Mouse (Mus musculus): Measurements from ENCODE around the gene Runx2.

Gene Runx2

DNA sequence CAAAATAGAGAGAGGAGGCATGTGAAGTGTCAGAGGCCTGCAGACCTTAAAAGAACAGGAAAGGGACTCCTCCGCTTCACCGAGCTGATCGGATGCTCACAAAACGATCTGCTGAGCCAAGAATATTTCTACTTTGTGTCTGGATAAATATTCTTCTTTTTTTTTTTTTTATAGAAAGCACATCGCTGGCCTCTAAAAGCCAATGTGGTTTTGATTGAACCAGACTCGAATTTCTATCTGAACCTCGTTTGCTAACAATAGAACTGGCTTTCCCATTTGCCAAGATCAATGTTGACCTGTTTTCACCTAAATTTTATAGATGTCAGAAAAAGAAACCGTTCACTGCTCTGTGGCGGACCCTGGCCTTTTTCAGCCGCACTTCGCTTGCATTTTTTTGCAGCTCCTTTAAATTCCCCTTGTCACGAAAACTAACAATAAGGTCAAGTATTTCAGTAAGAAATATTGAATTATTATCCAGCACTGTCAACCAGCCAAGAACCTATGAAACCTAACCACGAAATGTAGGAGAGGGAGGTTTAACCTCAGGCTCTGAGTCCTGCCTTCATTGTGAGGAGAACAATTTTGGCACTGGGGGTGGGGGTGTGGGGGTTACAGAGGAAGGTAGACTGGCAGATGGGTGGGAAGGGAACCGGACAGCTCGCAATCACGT lies 222.4 kb downstream of the Runx2 start:
- in situ Hi-C loops (cut with MboI) = no loop called here

GRCm38 (mm10) chr17:44588470-44588869 lies 226.1 kb downstream of the Runx2 start:
- in situ Hi-C loops (cut with MboI) = no loop called here

- in situ Hi-C loops (cut with MboI) = no loop called here
These were observed 226.6 kb downstream of the Runx2 start for GRCm38 (mm10) chr17:44588020-44588419.

- in situ Hi-C loops (cut with MboI) = no loop called here
These were observed 228.4 kb downstream of the Runx2 start for GRCm38 (mm10) chr17:44586196-44586595.

GRCm38 (mm10) chr17:44584781-44585180 lies 229.8 kb downstream of the Runx2 start:
- in situ Hi-C loops (cut with MboI) = no loop called here

DNA sequence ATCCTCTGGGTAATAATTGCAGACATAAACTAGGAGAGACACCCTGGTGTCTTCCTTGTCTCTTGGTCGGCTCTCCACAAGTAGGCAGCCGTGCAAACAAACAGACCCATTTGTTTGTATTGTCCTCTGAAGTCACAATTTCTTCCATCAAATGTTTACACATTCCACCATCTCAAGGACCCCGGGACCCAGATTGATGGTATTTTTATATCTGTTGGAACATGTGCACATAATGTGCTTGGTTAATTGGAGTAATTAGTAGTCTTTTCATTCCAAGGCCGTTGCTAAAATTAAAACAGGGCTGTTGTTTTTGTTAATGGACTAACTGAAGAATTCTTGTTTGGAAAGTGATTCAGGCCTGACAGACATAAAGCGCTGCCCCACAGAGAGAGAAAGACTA lies 236.8 kb downstream of the Runx2 start:
- in situ Hi-C loops (cut with MboI) = no loop called here

- in situ Hi-C loops (cut with MboI) = no loop called here
These were observed 243.7 kb downstream of the Runx2 start for GRCm38 (mm10) chr17:44570899-44571298.

DNA sequence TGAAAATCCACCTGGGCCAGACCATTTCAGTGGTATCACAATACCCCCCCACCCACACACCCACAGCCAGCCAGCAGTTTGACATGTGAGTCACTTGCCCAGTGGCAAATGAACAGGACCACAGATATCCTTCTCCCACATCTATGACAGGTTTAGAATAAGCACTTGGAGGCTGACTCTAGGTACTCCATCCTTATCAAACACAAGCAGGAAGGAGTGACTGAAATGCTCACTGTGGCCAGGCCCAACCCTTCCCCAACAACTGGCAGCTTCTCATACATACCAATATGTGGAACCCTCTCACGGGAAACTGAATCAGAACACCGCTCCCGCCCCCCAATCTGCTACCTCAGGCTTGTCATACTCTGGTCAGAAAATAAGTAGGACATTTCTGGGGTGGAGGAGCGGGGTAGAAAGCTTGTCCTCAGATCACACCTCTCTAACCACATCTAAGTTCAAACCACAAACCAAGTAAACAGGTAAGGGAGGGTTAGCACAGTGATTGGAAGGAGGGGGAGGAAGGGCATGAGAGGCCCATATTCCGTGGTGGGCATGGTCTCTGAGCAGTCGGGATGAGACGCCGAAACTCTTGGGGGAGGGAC lies 245.5 kb downstream of the Runx2 start:
- in situ Hi-C loops (cut with MboI) = no loop called here

GRCm38 (mm10) chr17:44566992-44567391 lies 247.6 kb downstream of the Runx2 start:
- in situ Hi-C loops (cut with MboI) = no loop called here

- in situ Hi-C loops (cut with MboI) = no loop called here
These were observed 248.6 kb downstream of the Runx2 start for GRCm38 (mm10) chr17:44565884-44566515.

DNA sequence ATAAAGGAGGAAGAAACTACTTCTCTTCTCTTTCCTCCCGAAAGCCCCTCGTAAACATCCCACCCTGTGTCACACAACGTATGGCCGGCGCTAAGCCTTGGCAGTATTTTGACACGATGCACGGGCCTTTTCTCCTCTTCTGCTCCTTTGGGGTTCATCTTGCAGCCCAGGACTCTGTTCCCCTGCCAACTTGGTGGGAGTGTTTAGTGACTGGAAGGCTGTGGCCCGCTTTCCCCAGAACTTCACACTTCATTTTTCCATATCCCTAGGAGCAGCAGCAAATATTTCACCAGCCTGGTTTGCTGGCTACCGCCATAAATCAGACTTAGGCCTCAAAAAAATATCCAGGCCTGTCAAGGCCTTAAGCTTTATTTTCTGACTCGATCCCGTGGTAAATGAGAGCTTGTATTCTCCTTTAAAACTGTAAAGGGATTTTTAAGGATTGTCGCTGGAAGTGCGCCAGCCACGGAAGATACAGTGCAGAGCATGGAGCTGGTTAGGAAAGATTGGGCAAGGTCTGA lies 249.2 kb downstream of the Runx2 start:
- in situ Hi-C loops (cut with MboI) = no loop called here

GRCm38 (mm10) chr17:44564611-44565198 lies 249.9 kb downstream of the Runx2 start:
- in situ Hi-C loops (cut with MboI) = no loop called here

DNA sequence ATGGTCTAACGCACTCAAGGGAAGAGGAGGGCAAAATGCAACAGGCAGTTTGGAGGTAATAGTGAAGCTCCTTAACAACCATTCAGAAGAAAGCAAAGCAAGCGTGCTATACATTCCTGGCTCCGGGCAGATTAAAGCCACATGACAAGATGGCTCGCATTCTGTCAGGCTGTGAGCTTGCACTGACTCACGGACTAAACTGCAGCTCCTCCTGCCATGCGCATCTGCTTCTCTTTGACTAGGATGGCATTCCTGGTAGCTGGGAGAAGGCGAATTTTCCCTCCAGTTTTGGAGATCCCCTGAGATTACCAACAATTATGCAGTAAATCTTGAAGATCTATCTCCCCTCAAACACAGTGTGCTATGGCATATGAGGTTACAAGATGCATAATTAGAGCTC lies 254.6 kb downstream of the Runx2 start:
- in situ Hi-C loops (cut with MboI) = no loop called here

DNA sequence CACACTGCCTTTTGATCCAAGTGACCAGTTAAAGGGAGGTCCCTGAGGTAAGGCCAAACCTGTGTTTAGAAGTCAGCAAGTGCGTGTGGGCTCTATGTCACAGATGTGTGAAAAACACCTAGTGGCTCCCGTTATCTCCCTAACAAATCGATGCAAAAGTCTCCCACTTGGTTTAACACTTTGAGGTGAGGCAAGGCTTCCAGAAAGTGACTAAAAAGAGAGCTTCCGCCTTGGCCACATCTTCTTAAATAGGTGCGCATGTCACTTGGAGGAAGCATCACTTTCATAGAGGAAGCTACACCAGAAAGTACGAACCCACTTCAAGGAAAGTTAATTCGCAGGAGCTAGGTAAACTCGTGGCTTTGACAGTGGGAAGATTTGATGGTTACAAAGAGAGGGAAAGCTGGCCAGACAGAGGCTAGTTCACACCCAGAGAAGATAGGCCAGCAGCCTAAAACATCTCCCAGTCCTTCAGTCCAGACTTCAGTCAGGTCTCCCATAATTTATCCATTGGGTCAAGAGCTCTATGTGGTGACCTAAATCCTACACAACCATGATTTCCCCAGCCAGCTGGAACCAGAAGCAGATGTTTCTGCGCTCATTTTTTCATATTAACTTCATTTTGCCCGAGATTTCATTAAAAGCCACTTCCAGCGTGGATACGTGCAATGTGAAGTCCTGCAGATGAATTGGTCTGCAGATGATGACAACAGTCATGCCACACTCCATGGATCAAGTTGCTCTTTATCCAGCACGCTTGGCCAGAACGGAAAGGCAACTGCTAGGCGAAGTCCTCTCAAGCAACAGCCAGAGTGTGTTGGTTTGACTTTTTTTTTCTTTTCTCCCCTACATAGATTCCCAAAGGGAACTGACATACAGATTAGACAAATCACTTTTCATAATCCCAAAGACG lies 257.1 kb downstream of the Runx2 start:
- in situ Hi-C loops (cut with MboI) = no loop called here

GRCm38 (mm10) chr17:44554941-44555340 lies 259.7 kb downstream of the Runx2 start:
- in situ Hi-C loops (cut with MboI) = no loop called here

DNA sequence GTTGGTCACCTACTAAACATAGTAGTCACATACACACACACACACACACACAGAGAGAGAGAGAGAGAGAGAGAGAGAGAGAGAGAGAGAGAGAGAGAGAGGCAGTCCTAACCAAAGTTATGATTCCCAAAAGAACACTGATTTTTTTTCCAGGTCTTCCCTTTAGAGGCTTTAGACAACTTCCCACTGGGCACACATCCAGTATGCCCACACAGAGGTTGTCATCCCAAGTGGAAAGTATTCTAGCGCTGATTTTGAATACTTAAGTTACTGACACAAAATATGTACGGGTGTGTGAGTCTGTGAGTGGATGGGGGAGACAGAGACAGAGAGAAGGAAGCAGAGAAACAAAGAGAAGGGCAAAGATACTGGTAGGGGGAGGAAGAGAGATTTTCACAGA lies 265.0 kb downstream of the Runx2 start:
- in situ Hi-C loops (cut with MboI) = no loop called here

- in situ Hi-C loops (cut with MboI) = no loop called here
These were observed 266.7 kb downstream of the Runx2 start for GRCm38 (mm10) chr17:44547922-44548321.

DNA sequence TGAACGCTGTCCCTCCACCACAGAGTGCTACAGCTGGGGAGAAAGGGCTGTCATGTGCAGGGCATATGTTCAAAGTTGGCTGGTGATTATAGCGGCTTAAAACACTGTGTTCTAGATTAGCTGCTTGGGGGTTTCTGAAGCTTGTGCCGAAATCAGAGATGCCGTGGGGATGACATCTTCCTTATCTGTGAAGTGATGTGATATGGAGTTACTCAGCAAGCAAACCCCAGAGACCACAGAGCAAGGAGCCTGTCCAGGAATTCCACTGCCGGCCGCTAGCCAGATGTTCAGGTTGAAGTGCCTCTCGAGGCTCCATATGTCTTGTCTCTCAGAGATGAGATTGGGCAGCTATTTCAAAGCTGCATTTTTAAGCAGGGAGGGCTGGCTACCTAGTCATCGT lies 267.8 kb downstream of the Runx2 start:
- in situ Hi-C loops (cut with MboI) = no loop called here

DNA sequence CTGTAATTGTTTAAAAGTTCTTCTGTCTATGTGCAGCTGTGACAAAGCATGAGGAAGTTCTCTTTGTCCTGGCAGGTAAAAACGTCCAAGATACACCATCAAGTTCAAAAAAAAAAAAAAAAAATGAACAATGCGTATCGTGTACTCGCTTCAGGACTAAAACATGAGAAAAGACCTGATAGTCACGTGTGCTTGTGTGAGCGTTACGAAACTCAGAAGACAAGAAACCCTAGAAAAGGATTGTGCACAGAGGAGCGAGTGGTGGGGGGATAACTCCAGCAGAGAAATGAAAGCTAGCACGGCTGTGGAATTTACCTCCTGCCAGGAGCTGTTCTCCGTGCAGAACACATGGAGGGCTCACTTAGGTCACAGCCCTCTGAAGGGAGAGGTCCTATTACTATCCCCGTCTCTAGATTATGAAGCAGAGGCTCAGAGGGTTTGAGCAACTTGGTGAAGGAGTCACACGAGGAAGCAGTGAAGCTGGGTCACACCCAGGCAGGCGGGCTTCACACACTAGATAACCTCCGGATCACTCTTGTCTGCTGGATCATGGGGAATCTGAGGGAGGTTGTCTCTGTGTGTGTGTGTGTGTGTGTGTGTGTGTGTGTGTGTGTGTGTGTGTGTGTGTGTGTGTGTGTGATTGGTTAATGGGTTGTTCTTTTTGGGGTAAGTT lies 269.3 kb downstream of the Runx2 start:
- in situ Hi-C loops (cut with MboI) = no loop called here

DNA sequence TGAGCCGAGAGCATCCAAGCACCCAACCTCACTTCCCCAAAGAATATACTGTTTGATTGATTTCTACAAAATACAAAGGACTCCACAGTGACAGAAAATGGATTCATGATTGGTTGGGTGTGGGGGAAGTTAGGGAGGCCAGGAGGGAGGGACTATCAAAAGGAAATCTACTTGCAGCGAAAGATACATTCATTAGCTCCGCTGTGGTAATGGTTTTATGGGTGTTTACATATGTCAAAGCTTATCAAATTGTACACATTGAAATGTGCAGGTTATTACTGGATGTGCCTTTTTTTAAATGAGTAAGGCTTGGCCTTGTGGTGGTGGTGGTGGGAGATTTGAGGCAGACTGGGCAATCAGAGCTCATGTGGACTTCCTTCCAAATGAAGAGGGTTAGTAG lies 271.9 kb downstream of the Runx2 start:
- in situ Hi-C loops (cut with MboI) = no loop called here

DNA sequence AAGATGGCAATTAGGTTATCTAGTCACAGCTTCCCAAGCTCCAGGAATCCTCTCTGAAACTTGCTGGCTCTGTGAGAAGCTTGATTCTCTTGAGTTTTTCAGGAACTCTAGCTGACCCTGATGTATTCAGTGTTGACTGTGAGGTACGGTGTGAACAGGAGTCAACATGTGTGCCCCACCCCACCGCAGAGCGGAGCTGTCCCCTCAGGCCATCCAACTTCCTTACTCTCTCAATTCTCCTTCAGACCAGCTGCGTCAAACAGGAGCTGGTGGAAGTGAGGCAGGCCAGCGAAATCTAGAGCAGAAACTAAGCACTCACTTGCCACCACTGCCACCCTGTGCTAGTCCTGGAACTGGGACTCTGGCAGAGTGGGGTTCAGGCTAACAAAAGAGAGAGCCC lies 273.9 kb downstream of the Runx2 start:
- in situ Hi-C loops (cut with MboI) = no loop called here

All from mature B cell (primary cell).